Mouse (Mus musculus): ENCODE measurements at regions not wholly inside any gene's neighbourhood (a gene's known extent, or its start where the extent isn't known, plus 50 kb on each side); places are given as distances from the start of the nearest gene placed in this dataset.
"Not testable (repeated sequence)": the region's sequence is repeated elsewhere in the genome, so short reads cannot be mapped to it uniquely, and the experiment has no call there.

- intact Hi-C loops (cut with DNase I): no loop called here
- no peak for DNase-seq
Measured at GRCm38 (mm10) chr14:52565606-52566005, 70.1 kb upstream of the Olfr1507 start.

- intact Hi-C loops (cut with DNase I); DNase-seq: not testable (repeated sequence)
Measured at GRCm38 (mm10) chr14:52556340-52556739, 60.8 kb upstream of the Olfr1507 start.

GRCm38 (mm10) chr14:52553399-52553798, 57.9 kb upstream of the Olfr1507 start:
- intact Hi-C loops (cut with DNase I): no loop called here
- no peak for DNase-seq

- DNase-seq: no peak
- intact Hi-C loops (cut with DNase I): no loop called here
Measured at GRCm38 (mm10) chr14:52547933-52548332, 52.4 kb upstream of the Olfr1507 start.

All from gastrocnemius, postnatal 36 days (tissue).